Mouse (Mus musculus): ENCODE results near the gene Ccdc69.

DNA sequence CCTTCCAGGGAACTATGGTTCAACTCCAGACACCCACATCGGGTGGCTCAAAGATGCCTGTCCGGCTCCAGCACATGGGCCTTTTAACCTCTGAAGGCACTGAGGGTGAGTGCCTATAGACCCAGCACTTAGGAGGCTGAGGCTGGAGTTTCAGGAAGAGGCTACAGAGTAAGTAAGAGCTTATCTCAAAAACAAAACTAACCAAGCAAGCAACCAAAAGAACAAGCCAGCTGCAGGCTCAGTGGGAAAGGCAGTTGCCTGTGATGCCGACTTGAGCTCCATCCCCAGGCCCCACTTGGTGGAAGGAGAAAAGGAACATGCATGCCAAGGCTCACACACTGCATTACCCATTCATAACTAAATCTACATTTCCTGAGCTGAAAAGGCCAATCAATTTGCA is 571 bp upstream of the Ccdc69 start:
- TF ChIP-seq CTCF (IDR thresholded peaks at IDR 0.05; ENCODE audit: control insufficient read depth, insufficient read depth, low read length) (no peak), POLR2A (IDR thresholded peaks at IDR 0.05; ENCODE audit: borderline replicate concordance, control insufficient read depth, low read depth, low read length) (no peak)

Data from bone marrow, adult 2 months (tissue).